Mouse (Mus musculus): ENCODE data around the gene Fam102a. TPM values are rescaled to one million over a fixed set of nuclear protein-coding genes. Genes with fewer than 3 reads are reported as not detected.

Gene Fam102a
- polyA plus RNA-seq, 1 experiment from 2014 or later, result 10.2 TPM

DNA sequence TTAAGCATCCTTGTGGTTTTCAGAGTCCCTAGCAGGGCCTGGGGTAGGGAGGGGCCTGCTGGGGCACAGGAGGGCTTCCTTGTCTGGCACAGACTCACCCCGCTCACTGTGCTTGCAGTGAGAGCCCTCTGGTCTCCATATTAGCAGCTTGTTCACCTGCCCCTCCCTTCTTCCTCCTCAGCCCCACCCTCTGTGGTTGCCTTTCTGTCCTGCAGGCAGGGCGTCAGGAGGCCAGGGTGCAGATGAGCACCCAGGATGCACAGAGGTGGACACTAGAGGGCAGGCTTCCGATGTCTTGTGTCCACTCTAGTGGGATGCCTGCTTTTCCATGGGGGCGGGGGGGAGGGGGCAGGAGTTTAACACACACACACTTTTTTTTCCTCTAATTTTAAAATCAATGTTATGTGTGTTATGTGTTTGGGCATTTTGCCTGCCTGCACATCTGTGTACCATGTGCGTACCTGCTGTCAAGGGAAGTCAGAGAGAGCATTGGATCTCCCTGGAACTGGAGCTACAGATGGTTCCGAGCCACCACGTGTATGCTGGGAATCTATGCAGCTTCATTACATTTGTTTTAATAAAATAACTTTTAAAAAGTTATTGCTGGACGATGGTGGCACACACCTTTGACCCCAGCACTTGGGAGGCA, 66.4 kb downstream of the Fam102a start:
- no peaks in the 10 kb centered on the region for H3K9me3 ChIP-seq (replicated peaks; ENCODE audit: control insufficient read depth, low read length)
- 41% methylated on average over 8 of the region's 8 CpGs for WGBS
- H3K9ac ChIP-seq (replicated peaks; ENCODE audit: low read length), result no peak overlapping the region
- H3K4me3 ChIP-seq (ENCODE audit: low read depth, low read length), result no peak overlapping the region
- H3K4me1 ChIP-seq (ENCODE audit: control insufficient read depth, insufficient read depth, low read length), result no peaks in the 10 kb centered on the region; the same call in 1 of the 2 replicates
- no peaks in the 10 kb centered on the region for H3K36me3 ChIP-seq (replicated peaks; ENCODE audit: control insufficient read depth, insufficient read depth, low read depth, low read length)
- ATAC-seq (replicated peaks; ENCODE audit: insufficient number of reproducible peaks, low FRiP score, low TSS enrichment, low read depth) (0 out of 2 replicates have a peak, but pooled peaks have one; percentile 31), DNase-seq (ENCODE audit: low spot score) (peak; percentile 65)
- no peak overlapping the region for H3K27ac ChIP-seq (replicated peaks; ENCODE audit: low read depth, low read length)
- H3K4me2 ChIP-seq (ENCODE audit: low read depth, low read length), result no peak overlapping the region
- no peaks in the 10 kb centered on the region for H3K27me3 ChIP-seq (ENCODE audit: control insufficient read depth, insufficient read depth, low read length)

DNA sequence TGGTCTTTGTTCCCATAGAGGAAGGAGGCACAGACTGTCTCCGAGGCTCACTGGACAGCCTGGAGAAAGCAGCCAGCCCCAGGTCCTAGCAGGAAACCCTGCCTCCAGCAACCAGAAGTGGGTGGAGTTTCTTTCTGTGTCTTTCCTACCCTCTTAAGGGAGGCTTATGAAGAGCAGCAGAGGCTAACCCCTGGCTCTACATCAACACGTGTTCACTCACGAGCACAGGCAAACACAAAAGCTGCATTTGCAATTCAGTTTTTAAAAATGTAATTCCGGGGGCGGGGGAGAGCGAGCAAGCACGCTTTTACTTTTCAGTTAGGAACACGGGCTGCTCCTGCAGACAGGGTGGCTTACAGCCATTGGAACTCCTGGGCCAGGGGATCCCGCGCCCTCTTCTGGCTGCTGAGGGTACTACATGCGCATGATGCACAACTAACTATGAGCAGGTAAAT, 67.5 kb downstream of the Fam102a start:
- H3K27ac ChIP-seq (replicated peaks; ENCODE audit: low read depth, low read length), result peak overlapping the region; percentile 23; the same call in 1 of the 2 replicates
- H3K4me1 ChIP-seq (ENCODE audit: control insufficient read depth, insufficient read depth, low read length), result no peaks in the 10 kb centered on the region; the same call in 1 of the 2 replicates
- H3K27me3 ChIP-seq (ENCODE audit: control insufficient read depth, insufficient read depth, low read length), result no peaks in the 10 kb centered on the region
- peak overlapping the region; percentile 21 for H3K4me3 ChIP-seq (ENCODE audit: low read depth, low read length)
- ATAC-seq (replicated peaks; ENCODE audit: insufficient number of reproducible peaks, low FRiP score, low TSS enrichment, low read depth) (0 out of 2 replicates have a peak, but pooled peaks have one; percentile 31), DNase-seq (ENCODE audit: low spot score) (peak; percentile 89)
- H3K9me3 ChIP-seq (replicated peaks; ENCODE audit: control insufficient read depth, low read length), result no peaks in the 10 kb centered on the region
- peak overlapping the region; percentile 15; the same call in 1 of the 2 replicates for H3K9ac ChIP-seq (replicated peaks; ENCODE audit: low read length)
- peak overlapping the region; percentile 30 for H3K4me2 ChIP-seq (ENCODE audit: low read depth, low read length)
- 1% methylated on average over 11 of the region's 11 CpGs for WGBS
- no peaks in the 10 kb centered on the region for H3K36me3 ChIP-seq (replicated peaks; ENCODE audit: control insufficient read depth, insufficient read depth, low read depth, low read length)

DNA sequence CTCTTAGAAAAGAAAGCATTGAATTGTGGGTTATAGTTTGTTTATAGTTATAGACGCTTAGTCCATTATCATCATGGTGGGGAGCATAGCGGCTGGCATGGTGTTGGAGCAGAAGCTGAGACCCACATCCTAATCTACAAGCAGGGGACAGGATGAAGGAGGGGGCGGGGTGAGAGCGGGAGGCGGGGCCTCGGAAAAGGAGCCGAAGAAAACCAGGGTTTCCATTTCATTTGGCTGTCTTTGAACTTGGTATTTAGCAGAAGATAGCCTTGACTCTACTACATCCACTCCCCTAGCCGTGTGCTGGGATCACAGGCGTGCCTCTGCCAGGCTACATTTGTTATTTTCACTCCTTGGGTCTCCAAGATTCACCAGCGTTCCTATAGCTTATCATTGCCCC, 69.5 kb downstream of the Fam102a start:
- H3K9me3 ChIP-seq (replicated peaks; ENCODE audit: control insufficient read depth, low read length), result no peaks in the 10 kb centered on the region
- no peaks in the 10 kb centered on the region for H3K27me3 ChIP-seq (ENCODE audit: control insufficient read depth, insufficient read depth, low read length)
- H3K36me3 ChIP-seq (replicated peaks; ENCODE audit: control insufficient read depth, insufficient read depth, low read depth, low read length), result no peaks in the 10 kb centered on the region
- no peak overlapping the region for H3K4me2 ChIP-seq (ENCODE audit: low read depth, low read length)
- H3K4me1 ChIP-seq (ENCODE audit: control insufficient read depth, insufficient read depth, low read length), result peaks cover 2% of the 10 kb centered on the region; the same call in 1 of the 2 replicates
- 47% methylated on average over 10 of the region's 10 CpGs for WGBS
- H3K27ac ChIP-seq (replicated peaks; ENCODE audit: low read depth, low read length), result no peak overlapping the region
- H3K9ac ChIP-seq (replicated peaks; ENCODE audit: low read length), result no peak overlapping the region
- no peak for ATAC-seq (replicated peaks; ENCODE audit: insufficient number of reproducible peaks, low FRiP score, low TSS enrichment, low read depth)
- no peak overlapping the region for H3K4me3 ChIP-seq (ENCODE audit: low read depth, low read length)
- no peak for DNase-seq (ENCODE audit: low spot score)

DNA sequence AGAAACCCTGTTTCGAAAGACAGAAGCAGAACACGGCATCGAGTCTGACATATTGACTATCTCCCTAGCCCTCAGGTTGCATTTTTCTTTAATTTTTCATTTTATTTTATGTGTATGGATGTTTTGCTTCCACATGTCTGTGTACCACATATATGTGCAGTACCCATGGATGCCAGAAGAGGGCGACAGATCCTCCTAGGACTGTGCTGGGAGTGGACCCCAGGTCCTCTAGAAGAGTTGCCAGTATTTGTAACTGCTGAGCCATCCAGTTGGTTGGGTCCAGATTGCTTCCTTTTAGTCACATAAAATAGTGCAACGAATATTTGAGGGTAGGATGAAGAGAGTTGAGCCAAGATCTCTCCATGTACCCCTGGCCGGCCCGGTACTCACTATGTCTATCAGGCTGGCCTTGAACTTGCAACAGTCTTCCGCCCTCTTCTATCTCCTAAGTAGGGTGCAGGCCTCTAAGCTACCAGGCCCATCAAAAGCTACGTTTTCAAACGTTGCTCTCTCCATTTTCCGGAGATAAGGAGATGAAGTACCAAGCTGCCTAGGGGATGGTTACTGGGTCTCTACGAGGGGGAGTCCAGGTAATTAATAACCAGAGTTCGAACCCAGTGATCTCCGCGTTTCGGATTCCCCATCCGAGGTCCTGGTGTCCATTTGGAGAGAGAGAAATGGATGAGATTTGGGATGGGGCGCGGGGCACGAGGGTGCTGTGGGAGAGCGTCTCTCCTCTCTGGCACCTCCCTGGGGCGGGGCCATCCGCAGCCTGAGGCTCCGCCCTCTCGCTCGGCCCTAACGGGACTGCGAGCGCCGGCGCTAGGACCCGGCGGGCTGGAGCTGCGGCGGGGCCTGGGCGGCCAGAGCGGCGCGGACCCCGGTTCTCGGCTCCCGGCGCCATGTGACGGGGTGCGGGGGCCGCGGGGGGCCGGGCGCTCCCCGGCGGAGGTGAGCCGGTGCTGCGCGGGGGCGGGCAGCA, 71.3 kb downstream of the Fam102a start:
- no peaks in the 10 kb centered on the region for H3K9me3 ChIP-seq (replicated peaks; ENCODE audit: control insufficient read depth, low read length)
- peak overlapping the region; percentile 41; the same call in 1 of the 2 replicates for H3K27ac ChIP-seq (replicated peaks; ENCODE audit: low read depth, low read length)
- ATAC-seq (replicated peaks; ENCODE audit: insufficient number of reproducible peaks, low FRiP score, low TSS enrichment, low read depth) (peak; percentile 64), DNase-seq (ENCODE audit: low spot score) (peak; percentile 93)
- peak overlapping the region; percentile 85 for H3K4me3 ChIP-seq (ENCODE audit: low read depth, low read length)
- no peaks in the 10 kb centered on the region for H3K27me3 ChIP-seq (ENCODE audit: control insufficient read depth, insufficient read depth, low read length)
- no peaks in the 10 kb centered on the region for H3K36me3 ChIP-seq (replicated peaks; ENCODE audit: control insufficient read depth, insufficient read depth, low read depth, low read length)
- peak overlapping the region; percentile 86 for H3K9ac ChIP-seq (replicated peaks; ENCODE audit: low read length)
- H3K4me1 ChIP-seq (ENCODE audit: control insufficient read depth, insufficient read depth, low read length), result peaks cover 2% of the 10 kb centered on the region; the same call in 1 of the 2 replicates
- 17% methylated on average over 35 of the region's 55 CpGs for WGBS
- peak overlapping the region; percentile 89 for H3K4me2 ChIP-seq (ENCODE audit: low read depth, low read length)

DNA sequence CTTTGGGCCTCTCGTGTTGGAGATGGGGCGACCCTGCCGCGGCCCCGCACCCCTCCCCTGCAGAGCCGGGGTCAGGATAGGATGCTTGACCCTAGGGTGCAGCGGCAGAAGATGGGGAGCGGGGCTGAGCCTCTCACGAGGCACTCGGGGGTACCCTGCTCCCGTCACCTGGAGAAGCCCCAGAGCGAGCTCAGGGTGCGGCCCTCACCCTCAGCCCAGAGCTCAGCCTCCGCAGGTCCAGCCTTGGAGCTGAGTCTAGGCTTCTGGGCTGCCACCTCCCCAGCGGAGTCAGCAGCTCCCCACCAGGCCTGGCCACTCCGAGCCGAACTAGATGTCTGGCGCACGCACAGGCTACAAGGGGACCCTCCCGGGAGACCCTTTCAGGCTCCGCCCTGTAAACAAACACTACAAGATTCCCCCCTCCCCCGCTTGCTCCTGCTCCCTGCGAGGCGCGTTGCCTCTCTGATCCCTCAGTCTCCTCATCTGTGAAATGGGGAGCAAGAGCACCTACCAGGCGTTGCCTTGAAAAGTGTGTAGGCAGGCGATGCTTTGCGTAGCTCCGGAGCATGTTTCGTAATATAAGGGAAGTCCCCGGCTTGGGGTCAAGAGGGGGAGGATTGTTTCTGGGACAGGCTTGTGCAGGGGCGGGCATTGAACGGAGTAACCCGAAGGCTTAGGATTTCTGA, 72.3 kb downstream of the Fam102a start:
- peaks cover 2% of the 10 kb centered on the region; the same call in 1 of the 2 replicates for H3K4me1 ChIP-seq (ENCODE audit: control insufficient read depth, insufficient read depth, low read length)
- DNase-seq (ENCODE audit: low spot score) (peak; percentile 71), ATAC-seq (replicated peaks; ENCODE audit: insufficient number of reproducible peaks, low FRiP score, low TSS enrichment, low read depth) (0 out of 2 replicates have a peak, but pooled peaks have one; percentile 36)
- H3K4me2 ChIP-seq (ENCODE audit: low read depth, low read length), result peak overlapping the region; percentile 89
- H3K9me3 ChIP-seq (replicated peaks; ENCODE audit: control insufficient read depth, low read length), result no peaks in the 10 kb centered on the region
- WGBS, result 4% methylated on average over 34 of the region's 34 CpGs
- H3K4me3 ChIP-seq (ENCODE audit: low read depth, low read length), result peak overlapping the region; percentile 85
- H3K36me3 ChIP-seq (replicated peaks; ENCODE audit: control insufficient read depth, insufficient read depth, low read depth, low read length), result no peaks in the 10 kb centered on the region
- peak overlapping the region; percentile 41; the same call in 1 of the 2 replicates for H3K27ac ChIP-seq (replicated peaks; ENCODE audit: low read depth, low read length)
- no peaks in the 10 kb centered on the region for H3K27me3 ChIP-seq (ENCODE audit: control insufficient read depth, insufficient read depth, low read length)
- H3K9ac ChIP-seq (replicated peaks; ENCODE audit: low read length), result peak overlapping the region; percentile 86

DNA sequence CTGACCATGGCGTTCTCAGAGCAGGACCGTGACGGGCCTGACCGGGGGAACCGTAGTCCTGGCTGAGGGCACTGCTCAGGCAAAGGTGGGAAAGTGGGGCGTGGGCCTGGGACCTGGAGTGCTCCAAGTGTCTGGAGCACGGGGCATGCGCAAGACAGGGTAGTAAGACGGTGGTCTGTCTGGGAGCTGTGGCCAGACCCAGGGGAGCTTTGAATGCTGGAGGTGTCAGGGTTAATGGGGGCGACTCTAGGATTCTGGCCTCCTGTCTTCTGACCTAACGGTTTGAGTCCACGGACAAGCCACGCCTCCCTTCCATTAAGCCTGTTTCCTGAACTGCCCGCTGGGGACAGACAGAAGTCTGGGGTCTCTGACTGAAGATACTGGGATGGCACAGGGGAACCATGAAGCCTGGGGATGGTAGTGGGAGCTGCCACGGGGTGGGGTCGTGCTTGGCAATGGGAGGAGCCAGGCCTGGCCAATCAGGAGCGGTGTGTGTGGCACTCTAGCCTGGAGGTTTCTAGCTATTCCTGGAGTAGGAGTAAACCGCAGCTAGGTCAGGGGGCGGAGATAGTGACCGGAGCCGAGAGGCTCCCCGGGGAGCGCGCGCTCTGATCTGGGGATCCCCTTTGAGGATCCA, 73.1 kb downstream of the Fam102a start:
- H3K36me3 ChIP-seq (replicated peaks; ENCODE audit: control insufficient read depth, insufficient read depth, low read depth, low read length), result no peaks in the 10 kb centered on the region
- WGBS, result 7% methylated on average over 25 of the region's 25 CpGs
- H3K27ac ChIP-seq (replicated peaks; ENCODE audit: low read depth, low read length), result peak overlapping the region; percentile 28; the same call in 1 of the 2 replicates
- H3K4me1 ChIP-seq (ENCODE audit: control insufficient read depth, insufficient read depth, low read length), result peaks cover 2% of the 10 kb centered on the region; the same call in 1 of the 2 replicates
- no peaks in the 10 kb centered on the region for H3K27me3 ChIP-seq (ENCODE audit: control insufficient read depth, insufficient read depth, low read length)
- H3K4me3 ChIP-seq (ENCODE audit: low read depth, low read length), result peak overlapping the region; percentile 22; the same call in 1 of the 2 replicates
- H3K4me2 ChIP-seq (ENCODE audit: low read depth, low read length), result peak overlapping the region; percentile 52
- H3K9ac ChIP-seq (replicated peaks; ENCODE audit: low read length), result peak overlapping the region; percentile 25; the same call in 1 of the 2 replicates
- ATAC-seq (replicated peaks; ENCODE audit: insufficient number of reproducible peaks, low FRiP score, low TSS enrichment, low read depth), result peak; percentile 54; the same call in 1 of the 2 replicates
- DNase-seq (ENCODE audit: low spot score), result peak; percentile 67
- no peaks in the 10 kb centered on the region for H3K9me3 ChIP-seq (replicated peaks; ENCODE audit: control insufficient read depth, low read length)
